Mouse (Mus musculus) lung, embryonic 16.5 days (tissue): ENCODE data around the gene Tlr12. TPM values are rescaled to one million over a fixed set of nuclear protein-coding genes. Genes with fewer than 3 reads are reported as not detected.

ENCODE experiments used
- ATAC-seq: fragments of 200-750 bp; cut with Nextera tagmentation; 2 replicates; pipeline ENCODE4 v1.8.0; 2017; ENCODE audit warnings: low read depth, mild to moderate bottlenecking, moderate library complexity
- H3K27ac ChIP-seq: fragments of 300-500 bp; sonication (generic); 2 replicates; pipeline ENCODE4 v1.5.1; 2014; ENCODE audit warnings: mild to moderate bottlenecking, control low read depth, low read length
- H3K27me3 ChIP-seq: fragments of 300-500 bp; sonication (generic); 2 replicates; pipeline ENCODE4 v1.6.1; 2014; ENCODE audit warnings: low read depth, low read length, mixed read lengths; ENCODE audit not compliant: control insufficient read depth, insufficient read depth
- H3K36me3 ChIP-seq: fragments of 300-500 bp; sonication (generic); 2 replicates; pipeline ENCODE4 v1.6.1; 2014; ENCODE audit warnings: low read length; ENCODE audit not compliant: control insufficient read depth, insufficient read depth
- H3K4me1 ChIP-seq: fragments of 300-500 bp; sonication (generic); replicated peaks from 2 replicates; pipeline ENCODE4 v1.6.1; 2014; ENCODE audit warnings: low read length, mixed read lengths; ENCODE audit not compliant: control insufficient read depth, insufficient read depth
- H3K4me2 ChIP-seq: fragments of 300-500 bp; sonication (generic); 2 replicates; pipeline ENCODE4 v1.6.1; 2014; ENCODE audit warnings: low read depth, low read length, control low read depth
- H3K4me3 ChIP-seq: fragments of 300-500 bp; sonication (generic); 2 replicates; pipeline ENCODE4 v1.5.1; 2014; ENCODE audit warnings: mild to moderate bottlenecking, low read length, control low read depth
- H3K9ac ChIP-seq: fragments of 300-500 bp; sonication (generic); 2 replicates; pipeline ENCODE4 v1.6.1; 2014; ENCODE audit warnings: low read length, control low read depth
- H3K9me3 ChIP-seq: fragments of 300-500 bp; sonication (generic); 2 replicates; pipeline ENCODE4 v1.6.1; 2016; ENCODE audit warnings: low read length; ENCODE audit not compliant: control insufficient read depth
- WGBS: fragments of 180-500 bp; shearing (Covaris S2); extraction: QIAGEN DNeasy Blood & Tissue Kit; methylation state at CpG from one replicate; pipeline ENCODE4 v1.1.7; 2014; 5-methylcytosine and 5-hydroxymethylcytosine counted together
- polyA plus RNA-seq: library from polyadenylated mRNA; unstranded; fragments of >200 nt; fragmentation: Nextera tagmentation; extraction: Ambion mirVana; gene quantifications from 2 replicates; pipeline ENCODE4 v1.2.1, GENCODE M21; 2015

Gene Tlr12
- polyA plus RNA-seq, 1 experiment from 2014 or later: 1.6 TPM

DNA sequence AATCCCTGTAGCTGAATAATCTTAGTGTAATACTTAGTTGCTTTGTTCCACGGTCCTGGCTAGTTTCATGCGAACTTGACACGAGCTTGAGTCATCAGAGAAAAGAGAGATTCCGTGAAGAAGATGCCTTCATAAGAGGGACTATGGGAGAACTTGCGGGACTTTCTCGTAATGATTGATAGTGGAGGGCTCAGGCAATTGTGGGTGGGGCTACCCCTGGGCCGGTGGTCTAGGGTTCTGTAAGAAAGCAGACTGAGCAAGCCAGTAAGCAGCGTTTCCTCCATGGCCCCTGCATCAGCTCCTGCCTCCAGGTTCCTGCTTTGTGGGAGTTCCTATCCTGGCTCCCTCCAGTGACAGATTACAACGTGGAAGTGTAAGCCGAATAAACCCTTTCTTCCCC, 7.7 kb downstream of the Tlr12 start:
- Histone ChIP-seq H3K4me3 (peak overlapping the region; percentile 67; the same call in 1 of the 2 replicates), H3K4me2 (peak overlapping the region; percentile 74), H3K27me3 (no peaks in the 10 kb centered on the region), H3K9me3 (no peaks in the 10 kb centered on the region), H3K27ac (no peak overlapping the region), H3K36me3 (no peaks in the 10 kb centered on the region), H3K9ac (no peak overlapping the region; the same call in 1 of the 2 replicates), H3K4me1 (peaks cover 13% of the 10 kb centered on the region)
- 14% methylated on average over 10 of the region's 10 CpGs for WGBS
- ATAC-seq: no peak

DNA sequence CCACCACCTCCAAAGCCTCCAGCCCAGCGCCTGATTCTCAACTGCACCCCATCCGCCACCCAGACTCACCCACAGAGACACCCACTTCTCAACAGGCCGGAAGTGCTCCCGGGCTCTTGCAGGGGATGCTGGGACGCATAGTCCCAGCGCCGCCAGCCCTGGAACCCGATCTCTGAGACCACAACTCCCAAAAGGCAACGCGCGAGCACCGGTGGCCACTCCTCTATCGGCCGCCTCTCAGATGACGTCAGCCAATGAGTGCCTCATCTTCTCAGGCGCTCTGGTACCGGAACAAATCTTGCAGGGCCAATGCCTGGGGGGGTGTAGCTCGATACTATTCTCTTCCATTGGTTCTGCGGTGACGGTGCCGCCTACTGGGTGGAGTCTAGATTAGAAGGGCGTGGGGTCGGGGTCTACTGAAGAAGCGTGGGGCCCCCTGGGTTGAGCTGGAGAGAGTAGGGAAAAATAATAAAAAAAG, 8.5 kb downstream of the Tlr12 start, which contains the start of gene Zscan20:
Zscan20 (minus strand) TSS at position 174 of the 478 bp plus-strand sequence.
- H3K27ac ChIP-seq: peak within 1 kb of the TSS; percentile 24
- H3K4me2 ChIP-seq: peak within 1 kb of the TSS; percentile 74
- under 1% methylated on average over 24 of the region's 24 CpGs for WGBS

DNA sequence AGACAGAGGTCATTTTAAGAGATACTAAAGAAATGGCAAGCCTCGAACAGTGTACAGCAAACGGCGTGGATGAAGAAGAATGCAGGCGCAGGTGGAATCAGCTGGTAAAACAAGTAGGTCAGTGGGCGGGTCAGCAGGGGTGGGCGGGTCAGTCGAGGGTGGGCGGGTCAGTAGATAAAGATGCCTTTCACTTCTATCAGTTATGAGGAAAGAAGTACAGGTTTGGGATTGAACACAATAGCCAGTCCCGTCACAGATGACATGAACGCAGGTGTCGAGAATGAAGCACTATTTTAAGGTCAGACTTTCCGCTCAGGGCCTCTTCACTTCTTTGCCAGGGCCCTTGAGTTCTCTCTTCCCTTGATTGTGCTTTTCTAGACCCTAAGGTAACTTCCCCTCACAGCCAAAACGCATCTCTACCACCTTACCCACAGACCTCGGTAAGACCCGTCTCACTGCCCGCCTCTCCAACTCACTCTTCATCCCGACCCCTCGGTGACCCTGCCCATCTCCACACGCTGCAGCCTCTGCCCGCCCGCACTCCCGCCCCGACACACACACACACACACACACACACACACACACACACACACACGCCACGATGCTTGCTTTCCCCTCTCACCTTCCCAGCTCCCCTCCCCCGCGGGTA, 9.0 kb downstream of the Tlr12 start:
- peak; percentile 44 for ATAC-seq
- 5% methylated on average over 26 of the region's 27 CpGs for WGBS
- H3K27me3 ChIP-seq: no peaks in the 10 kb centered on the region
- H3K36me3 ChIP-seq: no peaks in the 10 kb centered on the region
- peak overlapping the region; percentile 74 for H3K9ac ChIP-seq
- H3K4me3 ChIP-seq: peak overlapping the region; percentile 67
- no peaks in the 10 kb centered on the region for H3K9me3 ChIP-seq
- H3K4me2 ChIP-seq: peak overlapping the region; percentile 74
- peak overlapping the region; percentile 24 for H3K27ac ChIP-seq
- peaks cover 13% of the 10 kb centered on the region for H3K4me1 ChIP-seq

More for the DNA sequence above, 8.5 kb downstream of the Tlr12 start, which contains the start of gene Zscan20:
- Histone ChIP-seq H3K4me1 (peaks cover 13% of the 10 kb centered on the region), H3K4me3 (peak within 1 kb of the TSS; percentile 67), H3K9ac (peak within 1 kb of the TSS; percentile 74), H3K9me3 (no peaks in the 10 kb centered on the region), H3K36me3 (no peaks in the 10 kb centered on the region), H3K27me3 (no peaks in the 10 kb centered on the region)
- peak; percentile 96 for ATAC-seq

DNA sequence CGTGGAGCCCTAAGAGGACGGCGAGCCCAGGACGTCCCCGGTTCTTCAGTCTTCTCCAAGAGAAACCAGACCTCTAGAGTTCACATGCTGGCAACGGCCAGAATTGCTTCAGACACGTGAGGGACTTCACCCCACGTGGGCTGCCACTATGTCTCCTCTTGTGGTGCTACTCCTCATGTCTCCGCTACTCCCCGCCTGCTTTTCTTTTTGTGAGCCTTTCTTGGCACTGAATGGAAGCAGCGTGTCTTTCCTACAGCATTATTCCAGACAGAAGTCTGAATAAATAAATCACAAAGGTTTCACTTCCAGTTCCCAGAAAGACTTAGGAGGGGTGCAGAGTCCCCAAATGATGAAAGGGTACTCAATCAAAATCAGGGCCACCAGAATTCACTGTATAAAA, 10.8 kb downstream of the Tlr12 start:
- no peak for ATAC-seq
- H3K9ac ChIP-seq: no peak overlapping the region
- H3K36me3 ChIP-seq: 0 out of 2 replicates have a peak, but pooled peaks cover 4% of the 10 kb centered on the region
- H3K4me3 ChIP-seq: no peak overlapping the region
- no peaks in the 10 kb centered on the region for H3K27me3 ChIP-seq
- no peak overlapping the region for H3K4me2 ChIP-seq
- H3K27ac ChIP-seq: no peak overlapping the region
- H3K4me1 ChIP-seq: peaks cover 10% of the 10 kb centered on the region
- WGBS: 70% methylated on average over 11 of the region's 11 CpGs
- no peaks in the 10 kb centered on the region for H3K9me3 ChIP-seq

DNA sequence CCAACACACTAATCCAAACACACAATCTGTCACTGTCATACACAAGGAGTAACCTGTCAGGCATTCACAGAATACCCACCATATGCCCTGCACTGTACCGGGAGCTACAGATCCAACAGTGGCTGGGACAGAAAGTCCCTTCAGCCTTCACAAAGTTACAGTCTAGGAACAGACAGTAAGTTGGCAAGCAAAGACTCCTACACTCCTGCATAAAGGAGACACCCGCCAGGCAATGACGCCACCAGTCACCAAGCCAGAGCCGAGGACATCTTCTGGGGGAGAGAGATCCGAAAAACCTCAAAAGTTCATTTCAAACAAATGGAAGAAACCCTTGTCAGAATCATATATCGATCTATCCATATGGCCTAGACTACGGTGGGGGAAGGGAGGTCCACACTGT, 11.8 kb downstream of the Tlr12 start:
- WGBS: 90% methylated on average over 7 of the region's 7 CpGs
- Histone ChIP-seq H3K27me3 (no peaks in the 10 kb centered on the region), H3K27ac (no peak overlapping the region), H3K9me3 (no peaks in the 10 kb centered on the region), H3K9ac (no peak overlapping the region), H3K4me3 (no peak overlapping the region), H3K4me1 (peaks cover 10% of the 10 kb centered on the region), H3K4me2 (no peak overlapping the region), H3K36me3 (0 out of 2 replicates have a peak, but pooled peaks cover 4% of the 10 kb centered on the region)
- ATAC-seq: no peak

DNA sequence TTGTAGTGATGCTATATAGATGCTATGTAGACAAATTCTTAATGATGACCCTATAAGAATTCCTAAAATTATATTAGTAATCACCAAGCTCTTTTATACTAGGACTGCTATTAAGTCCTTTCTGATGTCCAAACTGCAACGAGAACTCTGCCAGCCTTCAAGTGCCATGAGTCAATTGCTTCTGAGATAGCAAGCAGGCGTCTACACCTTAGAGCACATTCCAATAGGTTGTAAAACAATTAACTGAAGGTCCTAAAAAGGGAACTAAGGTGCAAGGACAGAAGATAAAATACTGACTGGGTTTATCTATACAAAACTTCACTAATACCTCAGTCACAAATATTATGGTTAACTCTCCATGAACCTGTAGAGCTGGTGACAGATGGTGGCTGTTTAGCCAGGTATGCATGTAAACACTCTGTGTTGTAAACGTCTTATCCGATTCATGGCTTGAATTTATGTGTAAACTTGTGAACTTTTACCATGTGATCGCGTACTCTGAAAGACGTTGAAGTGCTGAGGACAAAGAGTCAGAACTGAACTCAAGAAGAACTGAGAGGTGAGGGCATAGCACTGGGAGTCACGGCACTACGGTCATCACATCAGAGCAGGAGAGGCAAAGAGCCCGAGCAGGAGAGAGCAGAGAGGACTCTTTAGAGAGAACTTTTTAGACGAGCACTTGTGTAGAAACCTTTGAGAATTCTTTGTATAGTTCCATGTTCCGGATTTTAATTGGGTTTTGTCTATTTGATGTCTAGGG, 20.4 kb downstream of the Tlr12 start:
- Histone ChIP-seq H3K27ac (no peak overlapping the region), H3K27me3 (no peaks in the 10 kb centered on the region), H3K36me3 (no peaks in the 10 kb centered on the region), H3K9ac (no peak overlapping the region), H3K4me3 (no peak overlapping the region), H3K4me2 (no peak overlapping the region), H3K4me1 (no peaks in the 10 kb centered on the region), H3K9me3 (no peaks in the 10 kb centered on the region)
- 71% methylated on average over 12 of the region's 12 CpGs for WGBS
- ATAC-seq: no peak

DNA sequence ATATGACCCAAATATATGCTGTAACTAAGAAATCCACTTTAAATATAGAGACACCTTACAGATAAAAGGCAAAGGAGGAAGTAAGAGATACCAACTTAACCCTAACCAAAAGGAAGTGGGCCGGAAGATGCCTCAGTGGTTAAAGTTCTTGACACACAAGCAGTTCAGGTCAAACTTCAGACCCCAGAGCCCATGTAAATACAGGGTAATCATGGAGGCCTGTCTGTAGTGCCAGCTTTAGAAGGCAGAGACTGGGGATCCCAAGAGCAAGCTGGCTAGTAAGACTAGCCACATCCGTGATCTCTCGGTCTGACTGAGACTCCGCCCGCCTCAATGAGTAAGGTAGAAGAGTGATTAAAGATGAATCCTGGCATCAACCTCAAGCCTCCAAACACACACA, 24.4 kb downstream of the Tlr12 start:
- H3K27me3 ChIP-seq: no peaks in the 10 kb centered on the region
- H3K36me3 ChIP-seq: peaks cover 5% of the 10 kb centered on the region; the same call in 1 of the 2 replicates
- H3K9me3 ChIP-seq: no peaks in the 10 kb centered on the region
- WGBS: 85% methylated on average over 5 of the region's 5 CpGs
- no peak overlapping the region for H3K4me2 ChIP-seq
- H3K27ac ChIP-seq: no peak overlapping the region
- no peak overlapping the region for H3K9ac ChIP-seq
- no peaks in the 10 kb centered on the region for H3K4me1 ChIP-seq
- ATAC-seq: no peak
- H3K4me3 ChIP-seq: no peak overlapping the region

DNA sequence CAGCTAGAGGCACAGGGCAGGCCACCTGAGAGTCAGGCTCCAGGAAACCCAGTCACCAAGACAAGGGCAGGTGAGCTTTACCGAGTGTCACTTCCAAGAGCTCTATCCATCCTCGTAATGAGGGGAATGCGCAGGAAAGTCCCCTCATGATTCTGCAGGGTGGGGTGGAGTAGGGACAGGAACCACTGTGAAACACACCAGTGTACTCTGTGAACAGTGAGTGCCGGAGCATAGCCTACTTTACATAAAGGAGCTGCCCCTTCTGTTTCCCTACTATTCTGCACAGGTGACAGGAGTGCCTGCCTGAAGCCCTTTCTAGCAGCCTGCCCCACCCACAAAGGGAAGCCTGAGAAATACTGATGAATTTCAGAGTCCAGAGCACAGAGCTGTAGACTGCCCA, 25.1 kb downstream of the Tlr12 start:
- WGBS: 91% methylated on average over 4 of the region's 4 CpGs
- Histone ChIP-seq H3K27me3 (no peaks in the 10 kb centered on the region), H3K27ac (no peak overlapping the region), H3K9ac (no peak overlapping the region), H3K4me1 (no peaks in the 10 kb centered on the region), H3K4me3 (no peak overlapping the region), H3K36me3 (peaks cover 6% of the 10 kb centered on the region; the same call in 1 of the 2 replicates), H3K4me2 (no peak overlapping the region), H3K9me3 (no peaks in the 10 kb centered on the region)
- no peak for ATAC-seq

DNA sequence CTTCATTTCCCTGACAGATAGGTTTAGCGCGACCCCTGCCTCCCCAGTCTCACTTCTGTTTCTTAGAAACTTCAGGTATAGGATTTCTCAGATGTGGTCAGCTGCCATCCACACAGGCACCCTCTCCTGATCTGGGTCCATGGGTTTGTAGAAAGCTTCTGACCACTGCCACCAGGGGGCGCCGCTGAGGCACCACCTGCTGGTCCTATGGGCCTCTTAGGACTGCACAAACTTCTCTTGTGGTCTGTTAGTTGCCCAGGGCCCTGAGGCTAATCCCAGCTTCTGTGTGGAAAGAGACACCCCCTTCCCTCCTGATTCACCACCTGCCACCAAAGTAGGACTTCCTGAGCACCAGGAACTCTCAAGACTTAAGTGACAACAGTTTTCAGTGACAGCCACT, 39.2 kb downstream of the Tlr12 start:
- 69% methylated on average over 4 of the region's 4 CpGs for WGBS
- Histone ChIP-seq H3K27ac (no peak overlapping the region), H3K4me3 (no peak overlapping the region), H3K27me3 (no peaks in the 10 kb centered on the region), H3K4me2 (no peak overlapping the region), H3K9me3 (peaks cover 32% of the 10 kb centered on the region), H3K36me3 (peaks cover 26% of the 10 kb centered on the region), H3K4me1 (no peaks in the 10 kb centered on the region), H3K9ac (no peak overlapping the region)
- no peak for ATAC-seq
